Mouse (Mus musculus) ES-E14 (cell line): Measurements from ENCODE around the gene Cerk.

ENCODE experiments used
- CHD2 ChIP-seq: IDR thresholded peaks from 2 replicates; pipeline ENCODE4 v1.6.1; 2014; ENCODE audit warnings: mild to moderate bottlenecking, low read depth, low read length, inconsistent platforms
- HCFC1 ChIP-seq: IDR thresholded peaks from 2 replicates; pipeline ENCODE4 v1.6.1; 2012; ENCODE audit warnings: low read length, inconsistent platforms, borderline replicate concordance; ENCODE audit not compliant: insufficient read depth
- MAFK ChIP-seq: IDR thresholded peaks from 2 replicates; pipeline ENCODE4 v1.6.1; 2014; ENCODE audit warnings: mild to moderate bottlenecking, low read depth, low read length, inconsistent platforms; ENCODE audit not compliant: insufficient read depth
- ZC3H11A ChIP-seq: IDR thresholded peaks from 2 replicates; pipeline ENCODE4 v1.6.1; 2012; ENCODE audit warnings: low read depth, mild to moderate bottlenecking, inconsistent platforms, low read length, borderline replicate concordance
- ZNF384 ChIP-seq: IDR thresholded peaks from 2 replicates; pipeline ENCODE4 v1.6.1; 2012; ENCODE audit warnings: low read depth, low read length, inconsistent platforms

GRCm38 (mm10) chr15:86119186-86119585 lies 66.8 kb downstream of the Cerk start:
- TF ChIP-seq MAFK (no peak), ZNF384 (no peak), CHD2 (no peak), HCFC1 (no peak), ZC3H11A (no peak)
